Mouse (Mus musculus) thymus, postnatal 25 days (tissue): ENCODE results near the gene Cldn10.
"Not testable (repeated sequence)": the region's sequence is repeated elsewhere in the genome, so short reads cannot be mapped to it uniquely, and the experiment has no call there.

Experiments used
- DNase-seq: peaks from one replicate; pipeline ENCODE4 v3.0.0; 2022

Gene Cldn10

DNA sequence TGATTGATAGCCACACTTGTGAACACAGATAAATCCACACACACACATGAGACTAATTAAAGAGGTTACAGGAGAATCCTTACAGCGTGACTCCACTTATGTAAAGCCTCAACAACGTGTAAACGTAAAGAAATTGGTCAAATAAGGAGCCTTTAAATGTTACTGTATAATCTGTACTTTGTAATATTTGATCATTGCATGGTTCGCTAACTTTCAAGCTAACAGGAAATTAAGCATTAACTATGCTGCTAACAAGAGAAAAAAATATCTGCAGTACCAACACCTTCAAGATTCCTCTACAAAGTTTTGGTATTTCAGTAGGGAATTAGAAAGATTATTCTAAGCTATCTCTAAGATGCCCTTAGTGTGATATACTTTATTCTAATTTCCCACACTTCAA is at the start of gene Cldn10:
Gene Cldn10, plus strand, starts transcription at position 288 of the 400 bp plus-strand sequence.
- DNase-seq = no peak

DNA sequence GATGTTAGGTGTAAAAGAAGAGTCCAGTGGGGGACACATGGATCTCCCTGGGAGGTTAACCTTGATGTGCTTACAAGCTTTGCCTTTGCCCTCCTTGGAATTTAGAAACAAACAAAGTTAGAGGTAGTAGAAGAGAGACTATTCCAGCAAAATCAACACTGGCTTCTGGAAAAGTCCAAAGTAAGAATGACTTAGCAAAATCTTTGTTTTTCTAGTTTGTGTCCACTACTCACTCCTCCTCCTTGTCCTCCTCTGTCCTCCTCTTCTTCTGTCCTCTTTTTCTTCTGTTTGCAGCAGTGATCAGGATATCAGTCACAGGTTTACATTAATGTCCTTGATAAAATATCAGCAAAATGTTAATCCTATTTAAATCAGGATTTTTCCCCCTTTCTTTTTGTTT is 45.9 kb upstream of the Cldn10 start:
- DNase-seq = no peak

DNA sequence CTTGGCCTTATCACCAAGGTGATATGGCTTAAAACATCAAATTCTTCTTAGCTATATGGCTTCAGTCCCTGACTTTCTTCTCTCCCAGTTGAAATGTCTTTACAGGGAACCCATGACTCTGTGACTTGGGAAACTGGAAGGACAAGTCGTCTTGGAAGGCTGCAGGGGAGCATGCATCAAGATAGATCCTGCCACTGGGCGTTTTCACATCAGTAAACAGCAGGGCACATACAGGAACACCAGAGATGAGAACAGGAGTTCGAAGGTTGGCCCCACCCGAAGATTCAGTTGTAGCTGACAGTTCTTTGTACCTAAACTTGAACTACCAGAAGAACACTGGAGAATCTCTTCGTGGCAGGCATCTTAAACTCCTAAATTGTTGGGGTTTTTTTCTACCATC is 44.8 kb upstream of the Cldn10 start:
- DNase-seq = no peak

DNA sequence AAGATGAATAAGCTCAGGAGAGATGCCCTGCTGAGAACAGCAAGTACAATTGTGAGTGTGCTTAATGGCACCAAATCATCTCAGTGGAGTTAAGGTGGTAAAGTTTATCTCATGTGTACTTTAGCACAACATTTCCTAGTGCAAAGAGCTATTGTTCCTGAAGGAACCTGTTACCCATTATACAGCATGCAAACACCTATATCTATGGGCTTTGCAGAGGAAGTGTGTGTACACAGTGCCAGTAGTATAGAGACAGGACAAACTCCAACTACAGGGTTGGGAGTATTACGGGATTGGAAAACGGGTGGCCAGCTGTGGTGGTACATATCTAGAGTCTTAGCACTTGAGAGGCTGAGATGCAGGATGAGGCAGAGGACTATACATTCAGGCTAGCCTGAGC is 38.6 kb upstream of the Cldn10 start:
- DNase-seq = no peak

DNA sequence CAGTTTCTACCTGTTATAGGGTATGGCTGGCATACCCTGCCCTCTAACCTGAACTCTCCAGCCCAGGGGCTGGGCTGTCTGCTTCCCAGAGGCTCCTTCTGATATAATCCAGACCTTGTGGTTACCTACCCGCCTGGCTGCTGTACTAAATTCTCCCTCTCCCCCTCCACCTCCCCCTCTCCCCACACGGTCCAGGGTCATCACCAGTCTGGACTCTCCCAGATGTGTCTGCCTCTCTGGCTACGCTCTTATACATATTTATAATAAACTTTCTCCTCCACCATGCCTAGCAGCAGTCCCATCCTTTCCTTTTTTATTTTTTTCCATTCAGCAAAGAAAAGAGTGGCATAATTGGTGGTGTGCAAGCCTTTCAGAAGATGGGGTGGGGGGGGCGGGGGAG is 38.0 kb upstream of the Cldn10 start:
- no peak for DNase-seq

DNA sequence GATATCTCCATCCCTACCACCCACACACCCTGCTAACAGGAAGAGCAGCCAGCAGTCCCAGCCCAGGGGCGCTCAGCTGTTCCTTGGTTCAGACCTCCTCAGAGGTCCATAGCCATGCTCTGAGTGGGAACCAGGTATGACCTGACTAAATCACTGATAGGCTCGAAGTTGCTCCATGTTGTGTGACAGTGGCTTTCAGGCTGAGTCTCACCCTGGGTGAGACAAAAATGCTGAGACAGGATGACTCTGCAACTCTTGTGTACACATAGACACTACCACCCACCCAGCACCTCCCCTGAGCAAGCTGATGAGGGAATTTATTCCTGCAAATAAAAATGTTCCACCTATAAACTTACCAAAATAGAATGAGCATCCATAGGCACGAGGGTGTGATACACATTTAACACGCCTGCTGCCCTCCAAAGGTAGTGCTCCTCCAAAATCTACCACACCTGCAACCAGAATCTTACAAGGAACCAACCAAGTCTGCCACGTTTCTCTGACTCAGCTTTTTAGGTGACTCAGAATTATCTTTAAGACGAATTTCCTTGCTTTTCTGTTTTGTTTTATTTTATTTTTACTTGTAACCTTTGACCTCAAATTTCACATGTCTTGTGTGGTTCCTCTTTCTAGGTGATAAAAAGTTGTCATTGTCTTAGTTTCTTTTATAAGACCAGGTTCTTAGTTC is 37.1 kb upstream of the Cldn10 start:
- no peak for DNase-seq

DNA sequence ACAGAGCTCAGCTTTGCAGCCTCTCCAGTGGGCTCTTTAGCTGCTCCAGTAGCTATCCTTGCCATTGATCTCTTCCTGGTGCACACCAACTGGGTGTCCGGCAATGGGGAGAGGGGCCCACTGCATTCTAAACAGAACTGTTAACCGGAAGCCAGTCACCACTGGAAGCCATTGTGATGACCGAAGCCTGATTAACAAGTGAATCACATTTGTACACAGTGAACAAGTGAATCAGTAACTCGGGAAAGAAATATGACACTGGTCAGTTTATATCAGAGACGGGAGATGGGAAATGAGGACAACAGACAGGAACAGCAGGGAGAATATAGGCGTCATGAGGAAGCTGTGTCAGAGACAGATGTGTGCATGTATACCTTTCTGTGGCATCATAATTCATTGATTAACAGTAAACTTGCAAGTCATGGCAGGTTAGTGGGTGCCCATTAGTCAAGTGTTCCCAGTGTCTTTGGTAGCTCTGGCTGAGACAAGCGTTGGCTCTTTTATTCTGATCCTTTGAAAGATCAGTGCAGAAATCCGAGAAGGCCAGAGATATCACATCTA is 36.4 kb upstream of the Cldn10 start:
- no peak for DNase-seq

DNA sequence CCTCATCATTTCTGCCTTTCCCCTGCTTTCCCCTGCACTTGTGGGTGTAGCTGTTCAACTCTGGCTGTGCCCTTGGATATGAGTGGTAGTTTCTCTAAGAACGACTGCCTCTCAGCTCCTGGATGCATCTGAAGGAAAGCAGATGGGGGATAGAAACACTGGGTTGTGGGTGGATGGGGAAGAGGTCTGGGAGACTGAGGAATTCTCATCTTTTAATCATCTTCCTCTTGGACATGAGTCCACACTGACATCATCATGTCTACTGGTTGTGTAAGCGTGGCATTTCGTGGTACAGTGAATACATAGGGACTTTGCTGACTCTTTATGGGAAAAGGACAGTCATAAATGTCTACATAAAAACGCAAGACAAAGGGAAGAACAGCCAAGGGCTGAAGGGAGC is 31.7 kb upstream of the Cldn10 start:
- no peak for DNase-seq

DNA sequence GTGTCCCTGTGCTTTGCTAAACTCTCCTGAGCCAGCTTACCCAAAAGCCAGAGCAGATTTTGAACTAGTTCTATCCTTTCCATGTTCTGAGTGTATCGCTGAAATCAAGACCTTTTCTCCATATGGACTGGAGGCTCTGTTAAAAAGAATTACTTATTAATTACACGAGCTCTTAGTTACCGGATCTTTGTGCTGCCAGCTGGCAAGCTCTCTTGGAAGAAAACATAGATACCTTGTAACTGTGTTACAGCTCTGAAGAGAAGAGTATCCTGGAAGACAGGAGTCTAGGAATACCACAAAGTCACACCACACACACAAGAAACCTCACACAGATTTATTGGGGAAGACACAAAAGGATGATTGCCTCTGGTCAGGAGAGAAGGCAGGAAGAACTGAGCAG is 31.1 kb upstream of the Cldn10 start:
- DNase-seq = no peak

DNA sequence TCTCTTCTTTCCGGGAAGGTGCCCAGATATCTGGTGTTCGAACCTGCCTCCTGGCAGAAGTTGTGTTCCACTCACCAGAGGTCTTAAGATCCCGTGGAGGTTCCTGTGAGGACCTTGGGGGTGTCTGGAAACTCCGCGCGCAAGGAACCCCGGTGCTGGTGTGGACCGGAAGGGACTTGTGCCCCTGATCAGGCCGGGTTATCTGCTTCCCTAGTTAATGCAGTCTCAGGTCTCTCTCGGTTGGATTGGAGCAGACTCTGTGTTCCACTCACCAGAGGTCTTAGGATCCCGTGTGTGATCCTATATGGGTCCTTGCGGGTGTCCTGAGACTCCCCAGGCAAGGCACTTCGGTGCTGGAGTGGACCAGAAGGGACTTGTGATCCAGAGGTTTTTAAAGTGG is 24.3 kb upstream of the Cldn10 start:
- not testable (repeated sequence) for DNase-seq

DNA sequence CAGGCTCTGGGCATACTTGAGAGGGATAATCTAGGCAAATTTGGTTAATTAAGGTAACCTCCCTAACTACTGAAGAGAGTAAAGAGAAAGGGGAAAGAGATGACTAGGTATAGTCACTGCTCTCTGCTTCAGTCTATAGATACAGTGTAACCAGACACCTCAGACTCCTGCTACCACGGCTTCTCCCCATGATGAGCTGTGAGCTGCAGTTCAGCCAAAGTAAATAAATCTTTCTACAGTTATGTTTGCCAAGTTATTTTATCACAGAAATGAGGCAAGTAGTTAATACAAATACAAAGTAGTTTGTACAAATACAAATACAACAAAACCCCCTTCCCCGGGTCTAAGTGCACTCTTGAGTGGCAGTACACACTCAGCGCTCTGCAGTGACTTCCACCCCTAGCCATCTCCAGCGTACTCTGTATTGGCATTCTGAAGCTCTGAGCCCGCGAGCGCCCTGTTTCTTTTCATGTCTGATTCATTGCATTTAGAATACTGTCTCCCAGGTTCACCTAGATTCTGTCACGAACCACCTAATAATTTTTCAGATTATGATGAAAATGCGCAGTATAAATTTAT is 23.7 kb upstream of the Cldn10 start:
- DNase-seq = no peak

DNA sequence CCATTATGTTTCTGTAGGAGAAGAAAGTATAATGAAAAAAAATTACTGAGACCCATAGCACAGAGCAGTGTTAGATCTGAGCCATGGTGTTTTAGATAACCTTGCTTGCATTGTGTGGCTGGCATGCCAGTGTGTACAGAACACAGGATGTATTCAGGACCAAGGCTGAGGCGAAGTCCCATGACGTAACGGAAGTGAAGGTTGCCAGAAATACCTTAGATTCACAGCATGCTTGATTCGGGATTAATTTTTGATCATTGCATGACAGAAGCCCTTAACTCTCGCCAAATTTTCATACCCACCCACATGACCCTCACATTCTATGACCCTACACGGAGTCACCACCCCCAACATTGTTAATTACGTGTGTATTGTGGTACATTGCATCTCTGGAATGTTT is 22.4 kb upstream of the Cldn10 start:
- DNase-seq = no peak

DNA sequence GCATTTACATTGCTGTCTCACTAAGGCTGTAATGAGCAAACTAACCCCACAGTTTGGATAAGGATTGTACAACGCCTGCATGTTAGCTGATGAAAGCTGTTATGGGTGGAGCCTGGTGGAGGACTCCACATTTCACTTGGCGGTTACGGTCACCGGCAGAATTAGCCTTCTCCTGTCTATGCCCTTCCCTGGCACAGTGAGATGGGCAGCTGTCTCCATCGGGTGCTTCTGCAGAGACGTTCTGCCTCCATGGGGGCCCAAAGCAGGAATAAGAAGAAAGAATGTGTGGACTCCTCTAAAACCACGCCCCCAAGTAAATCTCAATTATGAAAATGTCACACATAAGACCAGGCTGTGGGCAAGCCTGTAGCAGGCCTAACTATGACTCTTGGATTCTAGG is 21.8 kb upstream of the Cldn10 start:
- no peak for DNase-seq

DNA sequence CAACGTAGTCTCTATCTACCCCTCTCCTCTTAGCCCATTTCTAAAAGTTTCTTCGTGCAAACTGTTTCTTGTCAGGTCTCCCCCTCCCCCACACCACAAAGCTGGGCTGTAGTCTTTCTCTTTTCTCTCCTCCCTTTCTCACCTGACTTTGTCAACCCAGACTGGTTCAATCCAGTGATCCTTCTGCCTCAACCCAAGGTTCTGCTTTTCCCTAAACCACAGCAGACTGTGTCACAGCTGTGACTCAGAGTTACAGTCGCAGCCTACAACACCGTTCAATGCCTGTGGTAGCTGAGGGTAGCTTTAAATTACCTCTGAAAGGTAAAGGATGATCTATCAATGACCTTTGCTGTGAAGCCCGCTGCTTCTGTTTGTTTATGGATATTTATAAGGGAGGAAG is 21.3 kb upstream of the Cldn10 start:
- no peak for DNase-seq

DNA sequence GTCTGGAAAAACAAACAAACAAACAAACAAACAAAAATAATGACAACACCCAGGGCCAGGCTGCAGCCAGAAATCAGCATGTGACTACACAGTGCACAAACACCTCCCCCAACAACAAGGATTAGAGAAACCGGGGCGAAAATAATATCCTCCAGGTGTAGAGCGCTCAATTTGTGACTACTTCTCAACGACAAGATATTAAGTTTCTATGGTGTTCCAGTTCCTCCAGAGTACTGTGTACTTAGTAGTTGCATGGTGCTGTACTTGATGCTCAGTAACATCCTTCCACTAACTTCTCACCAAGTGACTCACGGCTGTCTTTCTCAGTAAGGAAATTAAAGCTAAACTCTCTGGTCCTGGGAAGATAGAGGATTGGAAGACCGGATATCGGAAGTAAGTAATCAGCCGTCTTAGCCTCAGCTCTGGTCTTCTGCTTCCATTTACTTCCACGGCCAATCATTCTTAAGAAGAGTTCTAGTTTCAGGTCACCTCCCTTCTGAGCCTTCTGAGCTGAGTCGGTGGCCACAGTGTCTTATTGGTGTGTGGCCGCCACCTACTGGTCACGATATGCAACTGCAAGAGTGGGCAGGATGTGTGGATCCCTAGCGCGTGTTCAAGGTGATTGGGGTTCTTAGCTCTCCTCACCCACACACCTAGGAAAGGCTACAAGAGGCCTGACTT is 19.9 kb upstream of the Cldn10 start:
- DNase-seq = peak; percentile 83

DNA sequence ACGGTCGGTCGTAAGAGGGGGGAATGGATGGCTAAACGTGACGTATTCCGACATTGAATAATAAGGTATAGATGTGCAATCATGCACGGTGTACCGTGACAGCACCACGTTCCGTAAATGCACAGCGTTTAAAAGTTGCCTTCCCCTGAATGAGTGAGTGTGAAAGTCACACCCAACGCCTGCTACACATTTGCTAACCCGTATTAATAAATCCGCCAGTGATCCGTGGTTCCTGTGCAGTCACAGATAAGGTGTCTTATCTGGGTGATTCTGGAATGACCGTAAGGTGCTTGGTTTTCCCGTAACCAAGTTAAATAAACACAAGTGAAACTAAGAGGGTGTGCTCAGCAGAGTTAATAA is 19.4 kb upstream of the Cldn10 start:
- DNase-seq = no peak

DNA sequence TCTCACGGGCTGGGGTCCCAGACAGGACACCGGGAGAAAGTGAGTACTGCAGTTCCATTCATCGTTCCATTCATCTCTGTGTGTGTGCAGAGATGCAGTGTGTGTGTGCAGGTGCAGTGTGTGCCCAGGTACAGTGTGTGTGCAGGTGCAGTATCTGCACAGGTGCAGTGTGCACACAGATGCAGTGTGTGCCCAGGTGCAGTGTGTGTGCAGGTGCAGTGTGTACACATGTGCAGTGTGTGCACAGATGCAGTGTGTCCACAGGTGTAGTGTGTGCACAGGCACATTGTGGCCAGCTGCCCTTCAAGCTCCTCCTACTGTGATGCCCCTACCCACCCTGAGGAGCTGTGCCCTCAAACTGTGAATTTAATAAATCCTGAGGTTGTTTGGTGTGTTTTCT is 14.0 kb upstream of the Cldn10 start:
- no peak for DNase-seq

DNA sequence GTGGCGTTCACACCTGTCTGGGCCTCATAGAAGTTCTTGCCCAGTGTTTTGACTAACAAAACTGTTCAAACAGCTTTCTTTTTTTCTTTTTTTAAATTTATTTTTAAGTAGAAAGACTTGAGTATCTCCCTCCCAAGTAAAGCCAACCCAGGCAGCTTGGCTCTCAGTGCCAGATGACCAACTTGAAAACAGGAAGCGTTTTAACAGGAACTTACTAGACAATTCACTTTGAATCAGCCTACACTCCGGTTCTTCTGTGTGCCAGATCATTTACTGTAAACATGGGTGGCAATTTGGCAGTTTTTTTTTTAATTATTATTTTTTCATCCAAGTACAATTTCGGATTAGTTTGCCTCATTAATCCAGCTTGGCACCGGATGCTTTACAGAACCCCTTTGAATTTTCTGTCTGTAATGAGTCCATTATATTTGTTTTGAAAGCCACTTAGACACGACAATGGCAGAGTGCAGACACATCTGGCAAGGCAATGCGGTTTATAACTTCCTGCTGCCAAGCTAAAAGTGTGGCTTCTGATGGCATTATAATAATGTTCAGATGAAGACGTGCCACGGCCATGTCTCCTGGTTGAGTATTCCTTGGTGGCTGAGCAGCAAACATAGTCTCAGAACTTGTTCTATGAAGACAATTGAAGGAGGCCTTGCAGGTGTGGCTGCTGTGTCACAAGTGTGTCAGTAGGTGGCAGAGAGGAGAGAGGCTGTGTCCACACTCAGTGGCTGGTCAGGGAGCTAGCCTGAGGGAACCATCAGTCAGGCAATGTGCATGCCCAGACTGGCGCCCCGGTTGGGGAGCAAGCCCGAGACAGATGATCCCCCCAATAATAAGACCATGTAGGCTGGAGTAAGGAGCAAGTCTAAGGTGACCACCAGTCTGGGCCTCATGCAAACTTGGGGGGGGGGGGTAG is 12.9 kb upstream of the Cldn10 start:
- peak; percentile 61 for DNase-seq

DNA sequence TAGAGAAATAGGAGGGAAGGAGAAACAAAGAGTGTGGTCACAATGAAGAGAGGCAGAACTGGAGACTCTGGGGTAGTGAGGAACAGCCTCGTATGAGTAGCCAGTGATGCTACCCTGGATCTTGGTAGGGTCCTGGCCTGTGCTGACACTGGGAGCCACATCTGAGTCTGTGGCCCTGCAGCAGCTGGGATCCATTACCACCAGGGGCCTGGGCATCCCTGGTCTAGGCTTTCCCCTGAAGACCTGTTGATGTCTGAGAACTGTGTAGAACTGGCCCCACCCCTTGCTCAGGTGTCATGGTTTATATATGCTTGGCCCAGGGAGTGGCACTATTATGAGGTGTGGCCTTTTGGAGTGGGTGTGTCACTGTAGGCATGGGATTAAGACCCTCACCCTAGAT is 12.2 kb upstream of the Cldn10 start:
- no peak for DNase-seq

DNA sequence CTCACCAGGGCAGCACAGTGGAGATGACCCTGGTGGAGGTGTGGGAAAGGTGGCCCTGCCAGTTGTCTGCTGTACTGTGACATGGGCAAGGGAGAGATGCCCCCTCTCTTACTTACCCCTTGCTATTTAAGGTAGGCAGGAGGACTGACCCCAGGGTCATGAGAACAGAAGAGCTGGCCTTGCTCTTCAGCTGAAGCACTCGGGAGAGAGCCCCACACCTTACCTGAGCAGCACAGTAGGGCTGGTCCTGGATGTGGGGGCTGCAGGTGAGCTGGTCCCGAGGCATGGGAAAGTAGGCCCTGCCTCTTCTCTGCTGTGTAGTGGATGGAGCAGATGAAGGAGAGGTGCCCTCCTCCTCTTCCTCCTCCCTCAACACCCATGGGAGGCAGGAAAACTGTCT is 11.3 kb upstream of the Cldn10 start:
- DNase-seq = no peak

DNA sequence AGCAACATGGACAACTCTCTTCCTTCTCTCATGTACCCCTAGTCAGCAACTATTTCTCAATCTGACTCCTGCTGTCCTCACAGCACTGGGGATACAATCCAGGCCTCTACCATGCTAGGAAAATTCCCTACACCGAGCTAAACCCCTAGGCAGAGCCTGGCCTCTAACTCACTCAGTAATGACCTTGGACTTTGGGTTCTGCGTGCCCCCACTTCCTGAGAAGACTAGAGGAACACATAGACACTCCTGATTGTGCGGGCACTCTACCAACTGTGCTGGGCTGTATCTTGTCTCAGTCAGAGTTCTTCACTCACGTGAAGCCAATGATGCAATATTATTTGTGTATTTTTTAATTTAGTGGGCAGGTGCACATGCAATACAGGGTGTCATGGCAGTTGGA is 10.2 kb upstream of the Cldn10 start:
- no peak for DNase-seq

DNA sequence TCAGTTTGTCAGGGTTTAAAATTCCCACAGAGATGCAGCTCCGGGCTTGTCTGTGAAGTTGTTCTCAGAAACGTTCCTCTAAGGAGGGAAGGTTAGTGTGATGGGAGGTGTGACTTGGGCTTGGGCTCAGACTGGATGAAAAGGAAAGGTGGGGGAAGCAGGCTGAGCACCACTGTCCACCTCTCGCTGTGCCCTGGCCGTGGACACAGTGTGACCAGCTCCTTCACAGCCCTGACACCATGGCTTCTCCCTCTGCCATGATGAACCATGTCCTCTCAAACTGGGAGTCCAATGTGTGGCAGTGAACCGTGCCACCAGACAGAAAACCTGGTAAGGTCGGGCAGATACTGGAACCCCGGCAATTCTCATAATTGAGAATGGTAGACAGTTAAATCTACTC is 6.1 kb upstream of the Cldn10 start:
- DNase-seq = no peak

DNA sequence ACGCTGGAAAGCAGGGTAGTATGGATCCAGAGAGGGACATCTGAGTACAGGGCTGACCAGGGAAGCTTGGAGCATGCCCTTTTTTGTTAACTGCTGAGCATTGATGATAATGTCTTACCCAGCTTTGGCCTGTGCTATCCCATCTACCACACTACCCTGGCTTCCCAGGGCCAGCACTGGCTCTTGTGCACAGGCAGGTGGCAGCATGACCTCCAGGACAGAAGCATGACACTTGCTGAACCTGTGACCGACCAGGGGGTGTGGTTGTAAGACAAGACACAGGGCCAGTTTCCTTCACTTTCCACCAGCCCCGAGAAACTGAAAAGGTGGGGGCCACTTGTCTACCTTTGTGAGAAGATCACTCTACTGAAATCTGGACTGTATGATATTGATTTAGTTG is 5.5 kb upstream of the Cldn10 start:
- DNase-seq = peak; percentile 43
